Mouse (Mus musculus) ovary, postnatal 36 days (tissue): Measurements from ENCODE around the gene Mboat1.

ENCODE experiments used
- DNase-seq: peaks from one replicate; pipeline ENCODE4 v3.0.0; 2022; ENCODE audit warnings: low spot score, mixed read lengths

Gene Mboat1

GRCm38 (mm10) chr13:30250341-30250905 is 114.1 kb downstream of the Mboat1 start:
- DNase-seq = no peak

- DNase-seq = no peak
These were observed 115.1 kb downstream of the Mboat1 start for GRCm38 (mm10) chr13:30251431-30251830.

- no peak for DNase-seq
These were observed 116.4 kb downstream of the Mboat1 start for GRCm38 (mm10) chr13:30252692-30253091.

- no peak for DNase-seq
These were observed 117.5 kb downstream of the Mboat1 start for GRCm38 (mm10) chr13:30253636-30254264.

GRCm38 (mm10) chr13:30254421-30254820 is 118.1 kb downstream of the Mboat1 start:
- DNase-seq = no peak

- DNase-seq = no peak
These were observed 122.5 kb downstream of the Mboat1 start for GRCm38 (mm10) chr13:30258802-30259201.

- DNase-seq = no peak
These were observed 123.0 kb downstream of the Mboat1 start for GRCm38 (mm10) chr13:30259326-30259725.

- peak; percentile 56 for DNase-seq
These were observed 123.7 kb downstream of the Mboat1 start for GRCm38 (mm10) chr13:30259912-30260560.

GRCm38 (mm10) chr13:30263681-30264080 is 127.4 kb downstream of the Mboat1 start:
- DNase-seq = no peak

- no peak for DNase-seq
These were observed 128.0 kb downstream of the Mboat1 start for GRCm38 (mm10) chr13:30264303-30264702.

GRCm38 (mm10) chr13:30264765-30265164 is 128.5 kb downstream of the Mboat1 start:
- DNase-seq = no peak

GRCm38 (mm10) chr13:30266036-30266435 is 129.7 kb downstream of the Mboat1 start:
- DNase-seq = no peak

- peak; percentile 20 for DNase-seq
These were observed 135.9 kb downstream of the Mboat1 start for GRCm38 (mm10) chr13:30272040-30272686.
